Mouse (Mus musculus) embryonic facial prominence, embryonic 11.5 days (tissue): Measurements from ENCODE around the gene Ostm1. TPM values are rescaled to one million over a fixed set of nuclear protein-coding genes. Genes with fewer than 3 reads are reported as not detected.

ENCODE experiments used
- ATAC-seq: fragments of 200-750 bp; cut with Nextera tagmentation; replicated peaks from 2 replicates; pipeline ENCODE4 v1.8.0; 2017; ENCODE audit warnings: low read depth; ENCODE audit not compliant: insufficient number of reproducible peaks, low FRiP score, low TSS enrichment
- DNase-seq: peaks from one replicate; pipeline ENCODE4 v3.0.0-alpha.2; 2015; ENCODE audit warnings: low spot score
- H3K27ac ChIP-seq: fragments of 300-500 bp; sonication (generic); replicated peaks from 2 replicates; pipeline ENCODE4 v1.5.1; 2014; ENCODE audit warnings: mild to moderate bottlenecking, low read depth, low read length, control low read depth
- H3K27me3 ChIP-seq: fragments of 300-500 bp; sonication (generic); 2 replicates; pipeline ENCODE4 v1.6.1; 2014; ENCODE audit warnings: mild to moderate bottlenecking, low read length, moderate library complexity, mixed read lengths; ENCODE audit not compliant: control insufficient read depth, insufficient read depth
- H3K36me3 ChIP-seq: fragments of 300-500 bp; sonication (generic); replicated peaks from 2 replicates; pipeline ENCODE4 v1.6.1; 2014; ENCODE audit warnings: low read depth, mild to moderate bottlenecking, low read length, moderate library complexity, mixed read lengths; ENCODE audit not compliant: control insufficient read depth, insufficient read depth
- H3K4me1 ChIP-seq: fragments of 300-500 bp; sonication (generic); 2 replicates; pipeline ENCODE4 v1.6.1; 2014; ENCODE audit warnings: low read length, mixed read lengths; ENCODE audit not compliant: control insufficient read depth, insufficient read depth
- H3K4me2 ChIP-seq: fragments of 300-500 bp; sonication (generic); 2 replicates; pipeline ENCODE4 v1.6.1; 2014; ENCODE audit warnings: low read depth, mild to moderate bottlenecking, control low read depth, low read length, moderate library complexity
- H3K4me3 ChIP-seq: fragments of 300-500 bp; sonication (generic); 2 replicates; pipeline ENCODE4 v1.5.1; 2014; ENCODE audit warnings: low read depth, low read length, control low read depth
- H3K9ac ChIP-seq: fragments of 300-500 bp; sonication (generic); replicated peaks from 2 replicates; pipeline ENCODE4 v1.6.1; 2014; ENCODE audit warnings: mild to moderate bottlenecking, control low read depth, low read length
- H3K9me3 ChIP-seq: fragments of 300-500 bp; sonication (generic); replicated peaks from 2 replicates; pipeline ENCODE4 v1.6.1; 2016; ENCODE audit warnings: mild to moderate bottlenecking, low read length, inconsistent platforms, mixed read lengths; ENCODE audit not compliant: control insufficient read depth
- WGBS: fragments of 180-500 bp; shearing (Covaris S2); extraction: QIAGEN DNeasy Blood & Tissue Kit; methylation state at CpG from one replicate; pipeline ENCODE4 v1.1.7; 2014; 5-methylcytosine and 5-hydroxymethylcytosine counted together
- polyA plus RNA-seq: library from polyadenylated mRNA; unstranded; fragments of >200 nt; fragmentation: Nextera tagmentation; extraction: Ambion mirVana; gene quantifications from 2 replicates; pipeline ENCODE4 v1.2.1, GENCODE M21; 2014

The Ostm1 gene
- polyA plus RNA-seq, 1 experiment from 2014 or later: 16.0 TPM

GRCm38 (mm10) chr10:42598615-42599014 lies 15.0 kb downstream of the Ostm1 start:
- ATAC-seq: no peak
- Histone ChIP-seq H3K4me2 (no peak overlapping the region), H3K36me3 (no peaks in the 10 kb centered on the region), H3K4me3 (no peak overlapping the region), H3K27me3 (peaks cover 7% of the 10 kb centered on the region), H3K27ac (no peak overlapping the region), H3K9ac (no peak overlapping the region), H3K4me1 (no peaks in the 10 kb centered on the region), H3K9me3 (no peaks in the 10 kb centered on the region)
- DNase-seq: no peak
- WGBS: 86% methylated on average over 8 of the region's 8 CpGs

- no peak for DNase-seq
- H3K36me3 ChIP-seq: no peaks in the 10 kb centered on the region
- no peak overlapping the region for H3K4me2 ChIP-seq
- no peak for ATAC-seq
- no peaks in the 10 kb centered on the region for H3K4me1 ChIP-seq
- 21% methylated on average over 10 of the region's 10 CpGs for WGBS
- H3K9me3 ChIP-seq: no peaks in the 10 kb centered on the region
- H3K9ac ChIP-seq: no peak overlapping the region
- H3K27ac ChIP-seq: no peak overlapping the region
- no peak overlapping the region for H3K4me3 ChIP-seq
- no peaks in the 10 kb centered on the region for H3K27me3 ChIP-seq
Observed at GRCm38 (mm10) chr10:42601556-42601955, 17.9 kb downstream of the Ostm1 start.

- ATAC-seq: no peak
- Histone ChIP-seq H3K27ac (no peak overlapping the region), H3K27me3 (no peaks in the 10 kb centered on the region; the same call in 1 of the 2 replicates), H3K9me3 (no peaks in the 10 kb centered on the region), H3K4me3 (no peak overlapping the region), H3K4me1 (no peaks in the 10 kb centered on the region), H3K36me3 (no peaks in the 10 kb centered on the region), H3K9ac (no peak overlapping the region), H3K4me2 (no peak overlapping the region)
- DNase-seq: no peak
- WGBS: 70% methylated on average over 2 of the region's 2 CpGs
Observed at GRCm38 (mm10) chr10:42604874-42605273, 21.3 kb downstream of the Ostm1 start.

- no peak for ATAC-seq
- Histone ChIP-seq H3K36me3 (no peaks in the 10 kb centered on the region), H3K27me3 (peaks cover 6% of the 10 kb centered on the region; the same call in 1 of the 2 replicates), H3K4me1 (no peaks in the 10 kb centered on the region), H3K9me3 (no peaks in the 10 kb centered on the region), H3K27ac (no peak overlapping the region), H3K4me2 (no peak overlapping the region), H3K4me3 (no peak overlapping the region), H3K9ac (no peak overlapping the region)
- 72% methylated on average over 4 of the region's 4 CpGs for WGBS
- no peak for DNase-seq
Observed at GRCm38 (mm10) chr10:42606757-42607156, 23.1 kb downstream of the Ostm1 start.

GRCm38 (mm10) chr10:42613075-42613474 lies 29.5 kb downstream of the Ostm1 start:
- ATAC-seq (no peak), DNase-seq (no peak)
- H3K9me3 ChIP-seq: no peaks in the 10 kb centered on the region
- no peak overlapping the region for H3K9ac ChIP-seq
- H3K27me3 ChIP-seq: peaks cover 42% of the 10 kb centered on the region
- WGBS: 6% methylated on average over 12 of the region's 12 CpGs
- no peak overlapping the region for H3K4me3 ChIP-seq
- no peak overlapping the region for H3K27ac ChIP-seq
- H3K4me2 ChIP-seq: no peak overlapping the region
- H3K4me1 ChIP-seq: no peaks in the 10 kb centered on the region
- H3K36me3 ChIP-seq: no peaks in the 10 kb centered on the region

GRCm38 (mm10) chr10:42613639-42614381 lies 30.2 kb downstream of the Ostm1 start:
- H3K4me2 ChIP-seq: peak overlapping the region; percentile 72
- ATAC-seq: peak; percentile 59
- H3K27me3 ChIP-seq: peaks cover 47% of the 10 kb centered on the region
- no peaks in the 10 kb centered on the region for H3K9me3 ChIP-seq
- under 1% methylated on average over 40 of the region's 40 CpGs for WGBS
- peak overlapping the region; percentile 15; the same call in 1 of the 2 replicates for H3K9ac ChIP-seq
- H3K27ac ChIP-seq: no peak overlapping the region
- no peaks in the 10 kb centered on the region for H3K36me3 ChIP-seq
- peak overlapping the region; percentile 34 for H3K4me3 ChIP-seq
- peak; percentile 80 for DNase-seq
- no peaks in the 10 kb centered on the region for H3K4me1 ChIP-seq

GRCm38 (mm10) chr10:42614766-42615165 lies 31.1 kb downstream of the Ostm1 start:
- Histone ChIP-seq H3K4me2 (no peak overlapping the region), H3K27me3 (peaks cover 47% of the 10 kb centered on the region), H3K4me1 (no peaks in the 10 kb centered on the region), H3K9me3 (no peaks in the 10 kb centered on the region), H3K36me3 (no peaks in the 10 kb centered on the region), H3K27ac (no peak overlapping the region), H3K4me3 (no peak overlapping the region), H3K9ac (no peak overlapping the region)
- ATAC-seq (no peak), DNase-seq (no peak)
- 10% methylated on average over 9 of the region's 9 CpGs for WGBS

GRCm38 (mm10) chr10:42618291-42618690 lies 34.7 kb downstream of the Ostm1 start:
- no peak overlapping the region for H3K4me3 ChIP-seq
- H3K27ac ChIP-seq: no peak overlapping the region
- DNase-seq (no peak), ATAC-seq (no peak)
- H3K4me2 ChIP-seq: no peak overlapping the region
- H3K4me1 ChIP-seq: no peaks in the 10 kb centered on the region
- H3K27me3 ChIP-seq: peaks cover 35% of the 10 kb centered on the region
- H3K36me3 ChIP-seq: no peaks in the 10 kb centered on the region
- 48% methylated on average over 2 of the region's 2 CpGs for WGBS
- no peak overlapping the region for H3K9ac ChIP-seq
- no peaks in the 10 kb centered on the region for H3K9me3 ChIP-seq
